Mouse (Mus musculus) gastrocnemius, postnatal 14 days (tissue): ENCODE results near the gene Gm4969. TPM values are rescaled to one million over a fixed set of nuclear protein-coding genes. Genes with fewer than 3 reads are reported as not detected.
"Not testable (repeated sequence)": the region's sequence is repeated elsewhere in the genome, so short reads cannot be mapped to it uniquely, and the experiment has no call there.

Experiments
- DNase-seq: peaks from one replicate; pipeline ENCODE4 v3.0.0; 2021; ENCODE audit warnings: mixed read lengths
- intact Hi-C: fragments of 180-260 bp; cut with DNase I; formaldehyde crosslinking; loops from one replicate; pipeline ENCODE4 v1.15.1; 2025; ENCODE audit warnings: low total_unique reads
- total RNA-seq, 2 experiments: library from RNA; stranded (reverse); gene quantifications; 2 replicates each; pipeline ENCODE4 v1.2.3; 2021

Gm4969 gene
- total RNA-seq, 2 experiments from 2014 or later, result not detected

DNA sequence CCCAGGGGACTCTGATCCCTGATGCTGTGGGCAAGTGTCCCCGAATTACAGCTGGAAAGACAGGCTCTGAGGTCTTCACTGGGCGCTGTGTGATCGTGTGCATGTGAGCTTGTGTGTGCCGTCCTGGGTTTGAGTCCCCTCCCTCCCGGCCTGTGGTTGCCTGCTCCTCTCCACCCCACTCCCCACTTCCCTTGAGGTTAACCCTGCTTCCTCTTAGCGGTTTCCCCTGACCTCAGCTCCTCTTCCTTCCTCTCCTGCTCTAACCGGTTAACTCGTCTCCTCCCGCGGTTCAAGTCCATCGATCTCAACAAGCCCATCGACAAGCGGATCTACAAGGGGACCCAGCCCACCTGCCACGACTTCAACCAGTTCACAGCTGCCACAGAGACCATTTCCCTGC lies 40.4 kb downstream of the Gm4969 start:
- no peak for DNase-seq
- intact Hi-C loops, result no loop called here

DNA sequence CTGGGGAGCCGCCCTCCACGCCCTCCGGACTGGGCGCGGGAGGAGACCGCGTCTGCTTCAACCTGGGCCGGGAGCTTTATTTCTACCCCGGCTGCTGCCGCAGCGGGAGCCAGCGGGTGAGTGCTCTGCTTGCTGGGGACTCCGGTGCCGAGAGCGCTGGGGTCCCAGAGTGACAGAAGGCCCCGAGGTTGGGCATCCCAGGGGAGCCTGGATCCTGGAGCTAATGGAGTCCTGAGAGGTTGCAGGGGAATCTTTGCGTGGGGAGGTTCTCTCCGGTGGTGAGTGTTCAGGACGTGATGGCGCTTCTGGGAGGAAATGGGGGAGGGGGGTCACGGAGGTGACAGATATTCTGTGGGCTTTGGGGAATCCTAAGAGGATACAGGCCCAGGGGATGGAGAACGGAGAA lies 41.6 kb downstream of the Gm4969 start:
- no peak for DNase-seq
- intact Hi-C loops, result no loop called here

DNA sequence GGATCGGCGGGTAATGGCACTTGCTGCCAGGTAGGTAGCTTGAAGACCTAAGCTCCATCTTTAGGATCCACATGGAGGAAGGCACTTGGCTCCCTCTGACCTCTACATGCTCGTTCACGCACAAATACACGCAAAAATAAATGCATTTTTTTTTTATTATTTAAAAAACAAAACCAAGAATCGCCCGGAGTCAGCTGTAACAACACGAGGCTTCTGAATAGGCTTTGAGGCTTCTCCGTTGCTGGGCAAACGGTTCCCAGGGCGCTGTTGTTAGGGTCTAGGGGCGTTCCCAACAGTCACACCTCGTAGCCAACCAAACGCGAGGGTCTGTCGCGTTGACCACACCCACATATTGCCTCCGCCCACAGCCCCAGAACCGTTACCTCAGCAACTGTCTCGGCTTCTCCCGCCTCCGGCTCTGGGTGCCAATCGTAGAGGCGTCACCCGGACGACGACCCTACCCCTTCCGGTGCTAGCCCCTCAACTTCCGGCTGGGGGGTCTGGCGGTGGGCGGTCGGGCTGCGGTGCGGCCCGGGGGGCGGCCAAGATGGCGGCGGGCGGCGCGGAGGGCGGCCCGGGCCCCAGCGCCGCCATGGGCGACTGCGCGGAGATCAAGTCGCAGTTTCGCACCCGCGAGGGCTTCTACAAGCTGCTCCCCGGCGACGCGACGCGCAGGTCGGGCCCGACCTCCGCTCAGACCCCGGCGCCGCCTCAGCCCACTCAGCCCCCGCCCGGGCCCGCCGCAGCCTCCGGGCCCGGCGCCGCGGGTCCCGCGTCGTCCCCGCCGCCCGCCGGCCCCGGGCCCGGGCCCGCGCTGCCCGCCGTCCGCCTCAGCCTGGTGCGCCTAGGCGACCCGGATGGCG lies 42.2 kb downstream of the Gm4969 start, which contains the start of gene Dmwd:
Gene Dmwd, plus strand, starts transcription at position 505 of the 863 bp plus-strand sequence.
- intact Hi-C loops, result no loop called here

DNA sequence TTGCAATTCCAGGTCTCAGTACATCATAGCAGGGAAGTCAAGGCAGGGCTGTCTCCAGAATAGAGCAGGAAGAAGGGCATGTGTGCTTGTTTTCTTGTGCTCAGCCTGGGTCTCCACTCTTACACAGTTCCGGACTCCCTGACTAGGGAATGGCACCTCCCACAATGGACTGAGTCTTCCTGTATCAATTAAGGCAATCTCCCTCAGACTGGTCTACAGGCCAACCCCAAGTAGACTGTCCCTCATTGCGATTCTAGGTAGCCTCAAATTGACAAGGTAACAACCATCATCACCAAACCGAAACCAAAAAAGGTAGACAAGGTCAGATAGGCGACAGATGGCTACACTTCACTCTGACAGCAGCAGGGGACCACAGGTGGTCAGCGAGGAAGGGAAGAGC lies 42.9 kb downstream of the Gm4969 start:
- DNase-seq, result no peak
- intact Hi-C loops, result no loop called here

More for the DNA sequence above, 42.2 kb downstream of the Gm4969 start, which contains the start of gene Dmwd:
- DNase-seq, result peak; percentile 96

DNA sequence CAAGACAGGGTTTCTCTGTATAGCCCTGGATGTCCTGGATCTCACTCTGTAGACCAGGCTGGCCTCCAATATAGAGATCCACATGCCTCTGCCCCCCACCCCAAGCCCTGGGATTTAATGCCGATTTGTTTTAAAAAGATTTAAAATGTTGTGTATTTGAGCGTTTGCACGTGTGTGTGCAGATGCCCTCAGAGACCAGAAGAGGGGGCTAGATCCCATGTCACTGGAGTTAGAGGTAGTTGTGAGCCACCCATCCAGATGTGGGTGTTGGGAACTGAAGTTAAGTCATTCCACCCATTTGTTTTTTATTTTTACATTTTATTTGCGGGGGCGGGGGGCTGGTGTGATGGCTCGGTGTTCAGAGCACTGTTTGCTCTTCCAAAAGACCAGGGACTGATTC lies 43.7 kb downstream of the Gm4969 start:
- intact Hi-C loops, result no loop called here
- DNase-seq, result no peak

DNA sequence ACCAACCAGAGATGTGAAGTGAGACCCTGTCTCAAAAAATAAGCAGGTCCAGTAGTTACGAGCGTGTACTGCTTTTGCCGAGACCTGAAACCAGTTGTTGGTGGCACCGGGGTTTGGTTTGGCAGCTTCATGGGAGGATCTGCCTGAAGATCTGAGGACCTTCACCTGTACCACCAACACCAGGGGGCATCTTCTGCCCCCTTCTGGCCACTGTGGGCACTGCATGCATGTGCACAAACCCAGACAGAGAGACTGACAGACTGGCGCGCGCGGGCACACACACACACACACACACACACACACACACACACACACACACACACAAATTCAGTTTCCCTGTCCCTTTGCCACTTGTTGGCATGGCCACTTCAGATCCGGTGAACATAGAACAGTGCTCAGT lies 44.7 kb downstream of the Gm4969 start:
- DNase-seq, result no peak
- intact Hi-C loops, result no loop called here

DNA sequence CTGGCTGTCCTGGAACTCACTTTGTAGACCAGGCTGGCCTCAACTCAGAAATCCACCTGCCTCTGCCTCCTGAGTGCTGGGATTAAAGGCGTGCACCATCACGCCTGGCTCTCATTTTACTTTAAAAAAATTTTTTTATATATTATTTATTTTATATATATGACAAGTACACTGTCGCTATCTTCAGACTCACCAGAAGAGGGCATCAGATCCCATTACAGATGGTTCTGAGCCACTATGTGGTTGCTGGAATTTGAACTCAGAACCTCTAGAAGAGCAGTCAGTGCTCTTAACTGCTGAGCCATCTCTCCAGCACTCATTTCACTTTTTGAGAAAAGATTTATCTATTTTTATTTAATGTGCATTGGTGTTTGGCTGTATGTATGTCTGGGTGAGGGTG lies 47.1 kb downstream of the Gm4969 start:
- intact Hi-C loops, DNase-seq: not testable (repeated sequence)

DNA sequence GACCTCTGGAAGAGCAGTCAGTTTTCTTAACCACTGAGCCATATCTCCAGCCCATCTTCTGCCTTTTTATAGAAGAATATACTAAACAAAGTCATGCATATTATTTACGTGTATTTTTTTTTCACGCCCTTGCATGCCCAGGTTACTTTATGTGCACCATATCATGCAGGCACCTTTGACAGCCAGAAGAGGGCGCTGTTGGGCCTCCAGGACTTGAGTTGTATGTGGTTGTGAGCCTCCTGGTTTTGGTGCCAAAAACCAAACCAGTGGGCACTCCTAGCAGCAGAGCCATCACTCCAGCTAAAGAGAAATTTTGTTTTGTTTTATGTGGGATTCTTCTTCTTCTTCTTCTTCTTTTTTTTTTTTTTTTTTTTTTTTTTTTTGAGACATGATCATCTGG lies 48.7 kb downstream of the Gm4969 start:
- DNase-seq, result no peak
- intact Hi-C loops, result loop anchor here (2.0 kb wide), 1 partner anchor 23 kb away; no protein-coding TSS in a partner anchor

DNA sequence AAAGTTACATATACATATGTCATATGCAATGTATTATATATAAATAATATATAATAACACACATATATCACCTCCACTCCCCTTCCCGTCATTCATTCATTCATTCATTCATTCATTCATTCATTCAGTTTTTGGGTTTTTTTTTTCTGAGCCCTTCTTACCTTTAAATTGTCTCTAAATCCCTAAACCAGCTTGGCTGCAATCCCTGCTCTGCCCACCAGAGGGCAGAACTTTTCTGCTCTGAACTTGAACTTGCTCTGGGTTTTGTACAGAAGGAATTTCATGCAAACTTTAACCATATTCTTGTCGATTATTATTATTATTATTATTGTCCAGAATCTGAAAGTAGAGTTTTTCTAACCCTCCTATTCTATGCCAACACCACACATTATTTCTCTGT lies 49.5 kb downstream of the Gm4969 start:
- no peak for DNase-seq
- intact Hi-C loops, result loop anchor here (2.0 kb wide), 1 partner anchor 24 kb away; no protein-coding TSS in a partner anchor

DNA sequence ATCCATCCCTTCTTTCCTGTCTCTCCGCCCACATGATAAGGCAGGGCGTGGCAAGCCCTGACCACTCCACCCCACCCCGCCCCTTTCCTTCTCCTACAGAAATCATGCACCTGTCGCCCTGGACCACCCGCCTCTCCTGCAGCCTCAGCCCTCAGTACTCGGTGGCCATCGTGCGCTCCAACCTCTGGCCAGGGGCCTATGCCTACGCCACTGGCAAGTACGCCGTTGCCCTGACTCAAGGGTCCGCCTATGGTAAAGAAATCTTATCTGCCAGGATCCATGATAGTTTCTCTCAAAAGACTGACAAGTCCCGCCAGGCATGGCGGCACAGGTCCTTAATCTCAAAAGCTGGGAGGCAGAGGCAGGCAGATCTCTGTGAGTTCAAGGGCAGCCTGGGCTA lies 50.2 kb downstream of the Gm4969 start:
- DNase-seq, result no peak
- intact Hi-C loops, result loop anchor here (2.0 kb wide), 1 partner anchor 25 kb away; no protein-coding TSS in a partner anchor

DNA sequence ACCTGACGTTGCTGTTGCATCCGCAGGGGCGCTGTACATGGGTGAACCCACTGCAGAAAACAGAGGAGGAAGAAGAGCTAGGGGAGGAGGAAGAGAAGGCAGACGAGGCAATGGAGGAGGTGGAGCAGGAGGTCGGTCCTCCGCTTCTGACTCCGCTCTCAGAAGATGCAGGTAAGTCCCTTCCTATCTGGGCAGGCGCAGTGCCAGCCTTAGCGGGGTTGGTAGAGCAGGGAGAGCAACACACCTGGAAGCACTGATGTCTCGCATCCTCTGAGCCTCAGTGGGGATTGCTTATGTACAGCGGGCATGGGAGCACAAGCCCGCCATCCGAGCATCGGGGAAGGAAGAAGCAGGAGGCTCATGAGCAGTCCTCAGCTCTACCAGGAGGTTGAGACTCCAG lies 51.1 kb downstream of the Gm4969 start:
- intact Hi-C loops, result no loop called here
- DNase-seq, result no peak

DNA sequence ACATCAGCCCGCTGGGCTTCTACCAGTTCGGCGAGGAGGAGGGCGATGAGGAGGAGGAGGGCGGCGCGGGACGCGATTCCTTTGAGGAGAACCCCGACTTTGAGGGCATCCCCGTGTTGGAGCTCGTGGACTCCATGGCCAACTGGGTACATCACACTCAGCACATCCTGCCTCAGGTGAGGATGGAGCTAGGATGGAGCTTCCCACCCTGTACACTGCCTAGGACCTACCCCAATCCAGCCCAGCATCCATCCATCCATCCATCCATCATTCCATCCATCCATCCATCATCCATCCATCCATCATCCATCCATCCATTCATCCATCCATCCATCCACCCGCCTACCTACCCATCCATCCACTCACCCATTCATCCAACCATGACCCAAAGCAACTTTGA lies 52.3 kb downstream of the Gm4969 start:
- DNase-seq, result no peak
- intact Hi-C loops, result no loop called here

DNA sequence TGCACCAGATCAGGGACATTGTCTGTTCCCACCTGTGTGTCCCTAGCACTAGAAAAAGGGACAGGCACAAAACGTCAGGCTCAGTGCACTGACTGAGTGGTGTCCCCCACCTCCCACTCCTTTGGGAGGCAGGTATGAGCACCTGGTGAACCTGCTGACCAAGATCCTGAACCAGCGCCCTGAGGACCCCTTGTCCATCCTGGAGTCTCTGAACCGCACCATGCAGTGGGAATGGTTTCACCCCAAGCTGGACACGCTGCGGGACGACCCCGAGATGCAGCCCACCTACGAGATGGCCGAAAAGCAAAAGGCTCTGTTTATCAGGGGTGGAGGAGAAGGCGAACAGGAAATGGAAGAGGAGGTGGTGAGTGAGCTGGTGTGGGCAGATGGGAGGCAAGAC lies 60.8 kb downstream of the Gm4969 start:
- intact Hi-C loops, result no loop called here
- DNase-seq, result no peak

DNA sequence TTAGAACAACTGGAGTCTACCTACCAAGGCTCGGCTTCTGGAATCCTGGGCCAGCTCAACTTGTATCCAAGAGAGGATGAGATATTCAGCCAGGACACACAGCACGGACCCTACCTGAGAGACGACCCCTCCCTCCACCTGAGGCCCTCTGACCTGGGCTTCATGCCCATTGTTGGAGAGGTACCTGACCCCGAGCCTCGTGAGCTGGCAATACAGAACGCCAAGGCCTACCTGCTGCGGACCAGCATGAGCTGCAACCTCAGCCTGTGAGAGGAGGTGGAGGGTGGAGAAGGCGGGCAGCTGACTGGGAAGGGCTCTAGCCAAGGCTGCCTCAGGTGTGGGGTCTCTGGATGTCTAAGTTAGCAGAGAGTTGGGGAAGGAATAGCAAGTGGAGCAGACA lies 63.1 kb downstream of the Gm4969 start:
- no peak for DNase-seq
- intact Hi-C loops, result no loop called here

DNA sequence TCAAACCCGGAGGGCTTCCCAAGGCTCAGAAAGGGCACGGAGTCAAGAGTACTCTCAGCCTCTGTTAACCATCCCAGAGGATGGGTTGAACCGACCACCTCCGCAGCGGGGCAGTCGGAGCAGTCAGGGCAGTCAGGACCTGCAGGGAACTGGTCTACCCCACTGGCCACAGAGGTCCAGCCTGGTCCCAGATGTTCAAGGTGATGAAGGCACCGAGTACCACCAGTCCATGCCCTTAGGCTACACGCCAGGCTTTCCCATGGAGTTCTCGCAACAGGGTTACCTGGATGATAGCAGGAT lies 63.4 kb downstream of the Gm4969 start:
- DNase-seq, result no peak

DNA sequence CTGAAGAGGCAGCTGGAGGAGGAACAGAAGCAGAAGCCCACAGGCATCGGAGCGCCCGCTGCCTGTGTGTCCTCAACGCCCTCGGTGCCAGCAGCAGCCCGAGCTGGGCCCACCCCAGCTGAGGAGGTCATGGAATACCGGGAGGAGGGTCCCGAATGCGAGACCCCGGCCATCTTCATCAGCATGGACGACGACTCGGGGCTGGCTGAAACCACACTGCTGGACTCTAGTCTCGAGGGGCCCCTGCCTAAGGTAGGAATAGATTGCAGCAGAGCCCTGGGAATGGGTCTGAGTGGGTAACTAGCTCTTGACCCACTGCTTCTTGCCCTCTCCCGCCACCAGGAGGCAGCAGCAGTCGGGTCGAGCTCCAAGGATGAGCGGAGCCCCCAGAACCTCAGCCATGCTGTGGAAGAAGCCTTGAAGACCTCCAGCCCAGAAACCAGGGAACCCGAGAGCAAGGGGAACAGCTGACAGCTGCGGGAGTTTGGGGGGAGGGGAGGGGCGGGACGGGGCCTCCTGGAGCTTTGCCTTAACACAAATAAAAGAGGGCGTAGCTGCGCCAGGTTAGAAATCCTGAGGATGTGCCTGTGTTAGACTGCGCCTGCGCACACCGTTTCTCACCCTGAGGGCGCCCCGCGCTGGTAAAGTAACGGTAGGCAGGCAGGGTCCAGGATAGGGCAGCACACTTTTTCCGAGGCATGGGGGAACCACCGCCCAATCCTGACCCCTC lies 64.0 kb downstream of the Gm4969 start, which contains the start of gene Rsph6a:
Gene Rsph6a, plus strand, starts transcription at position 644 of the 730 bp plus-strand sequence.
- intact Hi-C loops, result no loop called here
- DNase-seq, result peak; percentile 47

More for the DNA sequence above, 63.4 kb downstream of the Gm4969 start:
- intact Hi-C loops, result no loop called here

DNA sequence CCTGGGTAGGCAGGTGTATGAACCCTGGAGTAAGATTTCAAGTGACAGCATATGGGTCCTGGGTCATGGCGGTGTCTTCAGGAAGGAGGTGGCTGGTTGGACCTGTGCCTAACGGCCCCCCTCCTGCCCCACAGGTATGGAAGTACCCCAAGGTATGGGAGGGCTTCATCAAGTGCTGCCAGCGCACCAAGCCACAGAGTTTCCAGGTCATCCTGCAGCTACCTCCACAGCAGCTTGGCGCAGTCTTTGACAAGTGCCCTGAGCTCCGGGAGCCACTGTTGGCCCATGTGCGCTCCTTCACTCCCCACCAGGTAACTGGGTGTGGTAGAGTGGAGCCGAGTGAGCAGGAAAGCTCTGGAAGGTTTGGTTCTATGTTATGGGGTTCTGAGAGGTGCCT lies 65.0 kb downstream of the Gm4969 start:
- DNase-seq, result no peak
- intact Hi-C loops, result no loop called here

DNA sequence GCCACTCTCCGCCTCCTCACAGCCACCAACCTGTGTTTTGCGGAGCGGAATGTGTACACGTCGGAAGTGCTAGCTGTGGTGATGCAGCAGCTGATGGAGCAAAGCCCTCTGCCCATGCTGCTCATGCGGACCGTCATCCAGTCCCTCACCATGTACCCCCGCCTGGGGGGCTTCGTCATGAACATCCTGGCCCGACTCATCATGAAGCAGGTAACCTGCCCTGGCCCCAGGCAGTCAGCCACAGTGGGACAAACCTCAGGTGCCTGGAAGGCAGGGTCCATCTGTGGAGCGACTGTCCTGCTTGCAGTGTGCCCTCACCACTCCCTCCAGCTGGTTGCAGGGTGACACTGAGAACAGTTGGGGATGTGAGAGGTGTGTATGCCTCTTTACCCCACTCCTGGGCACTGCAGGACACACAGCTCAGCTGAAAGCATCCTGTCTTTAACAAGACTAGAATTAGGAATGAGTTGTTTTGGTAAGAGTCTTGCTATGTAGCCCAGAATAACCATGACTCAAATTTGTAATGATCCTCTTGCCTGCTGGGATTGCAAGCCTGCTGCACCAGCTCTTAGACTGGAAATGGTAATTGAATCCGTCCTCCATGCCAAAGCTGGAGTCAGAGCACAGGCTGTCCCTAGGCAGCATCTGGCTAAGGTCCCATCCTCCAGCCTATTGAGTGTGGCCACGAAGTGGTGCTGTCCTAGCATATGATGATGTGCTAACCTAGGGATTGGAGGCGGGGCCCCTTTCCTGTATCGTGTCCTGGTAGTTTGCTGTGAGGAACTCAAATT lies 65.6 kb downstream of the Gm4969 start:
- intact Hi-C loops, result no loop called here
- DNase-seq, result peak; percentile 53

DNA sequence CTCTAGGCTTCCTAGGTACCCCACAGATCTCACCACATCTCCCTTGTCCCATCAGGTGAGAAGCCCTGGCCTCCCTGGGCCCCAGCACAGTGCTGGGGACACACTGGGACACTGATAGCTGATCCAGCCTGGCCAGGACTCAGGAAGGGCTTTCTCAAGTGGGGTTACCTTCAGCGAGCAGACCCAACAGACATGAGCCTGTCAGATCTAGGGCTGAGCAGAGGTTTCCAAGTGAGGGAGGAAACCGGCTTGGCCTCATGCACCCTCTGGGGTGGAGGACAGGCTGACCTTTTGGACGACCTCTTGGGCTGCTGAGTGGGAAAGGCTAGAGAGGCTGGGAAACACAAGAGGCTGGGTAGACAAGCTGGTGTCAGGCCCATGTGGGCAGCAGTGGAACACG lies 67.0 kb downstream of the Gm4969 start:
- intact Hi-C loops, result no loop called here
- DNase-seq, result no peak

DNA sequence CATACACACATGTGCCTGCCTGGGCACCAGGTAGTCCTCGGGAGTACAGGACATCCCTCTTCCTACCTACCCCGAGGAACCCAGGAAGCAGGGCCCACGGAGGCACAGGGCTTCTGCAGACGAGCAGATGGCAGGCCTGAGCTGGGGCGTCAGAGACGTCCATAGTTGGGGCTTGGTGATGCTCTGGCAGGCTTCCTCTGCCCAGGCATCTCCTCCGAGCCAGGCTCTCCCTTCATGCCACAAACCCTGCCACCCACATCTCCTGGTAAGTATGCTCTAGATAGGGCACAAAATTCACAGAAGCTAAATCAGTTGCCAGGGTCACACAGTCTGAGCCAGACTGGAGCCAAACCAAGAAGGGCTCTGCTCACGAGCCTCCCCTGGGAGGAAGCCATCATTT lies 68.0 kb downstream of the Gm4969 start:
- intact Hi-C loops, result no loop called here
- no peak for DNase-seq
